Mouse (Mus musculus) hindbrain, embryonic 10.5 days (tissue): Measurements from ENCODE around the gene Cdiptos. TPM values are rescaled to one million over a fixed set of nuclear protein-coding genes. Genes with fewer than 3 reads are reported as not detected.

Experiments used
- DNase-seq: peaks from one replicate; pipeline ENCODE4 v3.0.0-alpha.2; 2017; ENCODE audit warnings: low spot score
- H3K27ac ChIP-seq: fragments of 300-500 bp; sonication (generic); 2 replicates; pipeline ENCODE4 v1.5.1; 2016; ENCODE audit warnings: mild to moderate bottlenecking, moderate library complexity
- H3K27me3 ChIP-seq: fragments of 300-500 bp; sonication (generic); 2 replicates; pipeline ENCODE4 v1.6.1; 2016; ENCODE audit warnings: mild to moderate bottlenecking; ENCODE audit not compliant: poor library complexity, insufficient read depth, severe bottlenecking
- H3K36me3 ChIP-seq: fragments of 300-500 bp; sonication (generic); 2 replicates; pipeline ENCODE4 v1.6.1; 2016; ENCODE audit warnings: mild to moderate bottlenecking, moderate library complexity
- H3K4me1 ChIP-seq: fragments of 300-500 bp; sonication (generic); replicated peaks from 2 replicates; pipeline ENCODE4 v1.6.1; 2016; ENCODE audit warnings: mild to moderate bottlenecking
- H3K4me3 ChIP-seq: fragments of 300-500 bp; sonication (generic); 2 replicates; pipeline ENCODE4 v1.5.1; 2016; ENCODE audit warnings: mild to moderate bottlenecking, moderate library complexity
- H3K9me3 ChIP-seq: fragments of 300-500 bp; sonication (generic); 2 replicates; pipeline ENCODE4 v1.6.1; 2016; ENCODE audit warnings: mild to moderate bottlenecking, moderate library complexity
- WGBS: fragments of 180-500 bp; shearing (Covaris S2); methylation state at CpG from one replicate; pipeline ENCODE4 v1.1.7; 2016; 5-methylcytosine and 5-hydroxymethylcytosine counted together
- polyA plus RNA-seq: library from polyadenylated mRNA; unstranded; fragments of >200 nt; fragmentation: Nextera tagmentation; extraction: Ambion mirVana; gene quantifications from 2 replicates; pipeline ENCODE4 v1.2.1, GENCODE M21; 2016

Gene Cdiptos
- polyA plus RNA-seq, 1 experiment from 2014 or later = 0.63 TPM

GRCm38 (mm10) chr7:127018416-127019305 lies 42.8 kb upstream of the Cdiptos start:
- Histone ChIP-seq H3K36me3 (peaks cover 47% of the 10 kb centered on the region), H3K27ac (peak overlapping the region; percentile 98), H3K27me3 (no peaks in the 10 kb centered on the region), H3K9me3 (no peaks in the 10 kb centered on the region), H3K4me1 (peaks cover 91% of the 10 kb centered on the region), H3K4me3 (peak overlapping the region; percentile 90; the same call in 1 of the 2 replicates)
- DNase-seq = no peak
- 80% methylated on average over 15 of the region's 15 CpGs for WGBS

GRCm38 (mm10) chr7:127017950-127018345 lies 42.0 kb upstream of the Cdiptos start:
- Histone ChIP-seq H3K36me3 (peaks cover 47% of the 10 kb centered on the region), H3K4me1 (peaks cover 88% of the 10 kb centered on the region), H3K4me3 (peak overlapping the region; percentile 90; the same call in 1 of the 2 replicates), H3K27me3 (no peaks in the 10 kb centered on the region), H3K27ac (peak overlapping the region; percentile 98), H3K9me3 (no peaks in the 10 kb centered on the region)
- DNase-seq = no peak
- 54% methylated on average over 6 of the region's 6 CpGs for WGBS

DNA sequence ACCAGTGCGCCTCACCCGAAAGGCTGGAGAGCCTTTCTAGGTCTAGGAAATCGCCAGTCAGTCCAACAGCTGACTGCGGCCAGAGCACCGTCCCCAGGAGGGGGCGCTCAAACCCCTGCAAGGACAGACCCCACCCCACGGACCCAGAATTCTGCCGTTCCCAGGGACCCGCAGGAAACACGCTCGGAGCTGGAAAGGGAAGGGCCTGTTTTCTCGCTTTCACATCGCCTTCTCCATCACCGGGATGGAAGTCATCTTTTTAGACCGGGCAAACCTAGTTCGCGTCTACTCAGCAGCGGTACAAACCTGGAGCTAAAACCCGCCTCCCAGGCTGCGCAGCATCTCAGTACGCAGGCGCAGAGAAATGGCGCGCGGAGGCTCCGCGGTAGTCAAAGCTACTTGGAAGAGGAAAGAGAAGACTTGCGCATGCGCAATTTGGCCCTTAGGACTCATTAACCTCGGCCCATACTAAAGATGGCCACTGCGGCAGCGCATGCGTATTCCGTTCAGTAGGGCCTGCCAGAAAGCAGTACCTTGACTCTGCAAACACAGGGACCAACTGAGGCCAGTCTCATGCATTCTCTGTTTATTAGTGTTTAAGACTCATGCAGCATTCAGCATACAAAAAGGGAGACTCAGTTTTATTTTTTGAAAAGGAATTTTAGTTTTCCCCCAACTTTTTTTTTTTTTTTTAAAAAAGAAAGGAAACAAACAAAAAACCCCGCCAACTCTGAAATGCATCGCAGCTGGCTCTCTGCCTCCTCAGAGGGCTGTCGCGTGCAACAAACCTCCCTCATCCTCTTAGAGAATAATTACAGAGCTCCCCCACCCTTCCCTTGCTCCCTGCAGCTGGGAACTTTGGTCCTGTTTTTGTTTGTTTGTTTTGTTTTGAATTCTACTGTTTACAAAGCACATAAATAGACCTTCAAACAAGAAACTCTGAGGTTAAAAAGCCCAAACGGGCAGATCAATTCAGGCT lies 41.4 kb upstream of the Cdiptos start, which contains the start of gene Pagr1a:
TSS of gene Pagr1a (minus strand) at position 382 of the 979 bp plus-strand sequence.
- peak; percentile 99 for DNase-seq
- peaks cover 47% of the 10 kb centered on the region for H3K36me3 ChIP-seq
- H3K4me3 ChIP-seq = peak within 1 kb of the TSS; percentile 90
- 5% methylated on average over 39 of the region's 39 CpGs for WGBS
- no peaks in the 10 kb centered on the region for H3K27me3 ChIP-seq
- no peaks in the 10 kb centered on the region for H3K9me3 ChIP-seq
- H3K27ac ChIP-seq = peak within 1 kb of the TSS; percentile 98
- peaks cover 81% of the 10 kb centered on the region for H3K4me1 ChIP-seq

- Histone ChIP-seq H3K9me3 (no peaks in the 10 kb centered on the region), H3K4me1 (peaks cover 77% of the 10 kb centered on the region), H3K27me3 (no peaks in the 10 kb centered on the region), H3K36me3 (peaks cover 48% of the 10 kb centered on the region), H3K27ac (peak overlapping the region; percentile 98), H3K4me3 (peak overlapping the region; percentile 87)
- WGBS = under 1% methylated on average over 22 of the region's 22 CpGs
- no peak for DNase-seq
Observed at GRCm38 (mm10) chr7:127016486-127016938, 40.6 kb upstream of the Cdiptos start.

GRCm38 (mm10) chr7:127016481-127016485 lies 40.4 kb upstream of the Cdiptos start, which contains the start of gene Pagr1b:
Gene Pagr1b (minus strand): TSS chr7:127016484.
- Histone ChIP-seq H3K27ac (peak within 1 kb of the TSS; percentile 98), H3K27me3 (no peaks in the 10 kb centered on the region), H3K4me3 (peak within 1 kb of the TSS; percentile 87), H3K4me1 (peaks cover 76% of the 10 kb centered on the region), H3K36me3 (peaks cover 50% of the 10 kb centered on the region), H3K9me3 (no peaks in the 10 kb centered on the region)
- no peak for DNase-seq

DNA sequence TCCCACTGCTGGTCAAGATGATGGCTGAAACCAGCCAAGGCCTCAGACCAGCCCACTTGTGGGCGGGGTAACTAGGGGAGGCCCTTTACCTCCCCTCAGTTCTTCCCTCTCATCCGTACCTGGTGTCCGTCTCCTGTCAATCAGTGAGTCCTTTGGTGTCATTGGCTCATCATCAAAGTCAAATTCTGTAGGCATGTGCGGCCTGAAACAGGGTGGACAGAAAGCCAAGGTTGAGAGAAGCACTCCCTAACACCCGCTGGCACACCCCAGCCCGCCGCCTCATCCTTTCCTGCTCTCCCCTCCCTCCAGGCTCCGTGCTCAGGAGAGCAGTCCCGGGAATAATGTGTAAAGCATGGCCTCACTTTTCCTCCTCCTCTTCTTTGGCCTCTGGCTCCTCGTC lies 40.2 kb upstream of the Cdiptos start:
- peak; percentile 49 for DNase-seq

DNA sequence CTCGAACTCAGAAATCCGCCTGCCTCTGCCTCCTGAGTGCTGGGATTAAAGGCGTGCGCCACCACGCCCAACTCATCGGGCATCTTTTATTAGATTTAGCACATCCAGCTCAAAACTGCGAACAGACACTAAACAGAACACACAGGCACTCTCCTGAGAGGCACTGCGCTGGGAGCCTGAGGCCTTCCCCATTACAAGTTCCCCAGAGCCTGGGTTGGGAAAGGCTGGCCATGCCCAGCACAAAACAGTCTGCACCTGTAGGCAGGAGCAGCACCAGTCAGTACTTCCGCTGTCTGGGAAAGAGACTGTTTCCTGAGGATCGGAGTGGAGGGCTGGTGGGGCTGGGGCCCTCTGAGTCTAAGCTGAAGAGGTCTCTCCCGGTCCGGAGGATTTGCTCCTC lies 39.1 kb upstream of the Cdiptos start:
- Histone ChIP-seq H3K9me3 (no peaks in the 10 kb centered on the region), H3K36me3 (peaks cover 51% of the 10 kb centered on the region), H3K4me3 (peak overlapping the region; percentile 87; the same call in 1 of the 2 replicates), H3K27me3 (no peaks in the 10 kb centered on the region), H3K27ac (peak overlapping the region; percentile 98; the same call in 1 of the 2 replicates), H3K4me1 (peaks cover 63% of the 10 kb centered on the region)
- 95% methylated on average over 12 of the region's 12 CpGs for WGBS
- DNase-seq = no peak

More for the DNA sequence above, 40.2 kb upstream of the Cdiptos start:
- Histone ChIP-seq H3K4me1 (peaks cover 74% of the 10 kb centered on the region), H3K9me3 (no peaks in the 10 kb centered on the region), H3K4me3 (peak overlapping the region; percentile 87), H3K27me3 (no peaks in the 10 kb centered on the region), H3K36me3 (peaks cover 51% of the 10 kb centered on the region), H3K27ac (peak overlapping the region; percentile 98)
- WGBS = 1% methylated on average over 10 of the region's 10 CpGs

- Histone ChIP-seq H3K9me3 (no peaks in the 10 kb centered on the region), H3K27me3 (no peaks in the 10 kb centered on the region), H3K4me1 (peaks cover 58% of the 10 kb centered on the region), H3K36me3 (peaks cover 47% of the 10 kb centered on the region), H3K4me3 (peak within 1 kb of the TSS; percentile 87), H3K27ac (peak within 1 kb of the TSS; percentile 98)
- WGBS = 66% methylated on average over 11 of the region's 11 CpGs
- peak; percentile 26 for DNase-seq
Observed at GRCm38 (mm10) chr7:127014320-127014719, 38.4 kb upstream of the Cdiptos start, which contains the start of gene Mvp. Gene Mvp (minus strand): TSS chr7:127014621.

- Histone ChIP-seq H3K27ac (no peak overlapping the region), H3K4me3 (0 out of 2 replicates have a peak overlapping the region, but pooled peaks have one; percentile 9), H3K27me3 (no peaks in the 10 kb centered on the region), H3K9me3 (no peaks in the 10 kb centered on the region), H3K36me3 (peaks cover 46% of the 10 kb centered on the region), H3K4me1 (peaks cover 58% of the 10 kb centered on the region)
- DNase-seq = no peak
- WGBS = 92% methylated on average over 6 of the region's 6 CpGs
Observed at GRCm38 (mm10) chr7:127013385-127013784, 37.5 kb upstream of the Cdiptos start.

DNA sequence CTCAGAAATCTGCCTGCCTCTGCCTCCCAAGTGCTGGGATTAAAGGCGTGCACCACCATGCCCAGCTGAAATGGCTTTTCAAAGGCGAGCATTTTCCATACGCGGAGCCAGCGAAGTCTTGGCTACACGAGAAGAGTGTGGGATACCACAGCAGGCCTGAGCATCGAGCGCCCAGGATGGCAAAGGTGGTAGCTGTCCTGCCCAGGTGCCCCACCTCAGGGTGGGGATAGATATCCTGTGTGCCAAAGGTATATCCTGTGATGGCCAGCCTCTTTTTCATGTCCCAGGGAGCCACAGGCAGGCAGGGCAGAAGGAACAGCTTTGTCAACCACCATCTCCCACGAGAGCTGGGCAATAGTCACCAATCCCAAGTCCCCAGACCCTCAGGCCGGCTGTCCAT lies 36.9 kb upstream of the Cdiptos start:
- no peak overlapping the region for H3K27ac ChIP-seq
- H3K27me3 ChIP-seq = no peaks in the 10 kb centered on the region
- no peaks in the 10 kb centered on the region for H3K9me3 ChIP-seq
- peaks cover 46% of the 10 kb centered on the region for H3K36me3 ChIP-seq
- H3K4me3 ChIP-seq = 0 out of 2 replicates have a peak overlapping the region, but pooled peaks have one; percentile 9
- peaks cover 54% of the 10 kb centered on the region for H3K4me1 ChIP-seq
- DNase-seq = no peak
- 94% methylated on average over 10 of the region's 10 CpGs for WGBS

- Histone ChIP-seq H3K36me3 (peaks cover 46% of the 10 kb centered on the region), H3K9me3 (no peaks in the 10 kb centered on the region), H3K27me3 (no peaks in the 10 kb centered on the region), H3K4me3 (no peak overlapping the region), H3K4me1 (peaks cover 51% of the 10 kb centered on the region), H3K27ac (no peak overlapping the region)
- 90% methylated on average over 6 of the region's 6 CpGs for WGBS
- no peak for DNase-seq
Observed at GRCm38 (mm10) chr7:127012374-127012773, 36.5 kb upstream of the Cdiptos start.

DNA sequence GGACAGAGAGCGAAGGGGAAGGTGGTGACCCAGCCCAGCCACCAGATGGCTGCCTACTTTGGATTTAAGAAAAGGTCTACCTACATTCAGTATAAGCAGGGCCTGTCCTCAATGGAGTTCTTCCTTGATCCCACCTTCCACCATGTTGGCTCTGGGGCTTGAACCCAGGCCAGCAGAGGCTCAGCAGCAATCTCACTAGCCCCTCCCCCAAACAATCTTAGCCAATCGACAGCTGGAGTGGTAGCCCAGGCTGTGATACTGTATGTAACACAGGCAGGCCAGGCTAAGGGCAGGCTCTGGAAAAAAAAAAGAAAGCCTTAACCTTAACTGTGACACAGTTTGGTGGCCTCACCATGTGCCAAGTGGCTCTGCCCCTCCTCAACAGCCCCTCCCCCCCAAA lies 35.8 kb upstream of the Cdiptos start:
- Histone ChIP-seq H3K27me3 (no peaks in the 10 kb centered on the region), H3K36me3 (peaks cover 46% of the 10 kb centered on the region), H3K4me3 (no peak overlapping the region), H3K9me3 (no peaks in the 10 kb centered on the region), H3K27ac (peak overlapping the region; percentile 45; the same call in 1 of the 2 replicates), H3K4me1 (peaks cover 50% of the 10 kb centered on the region)
- WGBS = 85% methylated on average over 2 of the region's 2 CpGs
- DNase-seq = no peak
